Mouse (Mus musculus) midbrain, embryonic 11.5 days (tissue): ENCODE data around the gene Ehd4. TPM values are rescaled to one million over a fixed set of nuclear protein-coding genes. Genes with fewer than 3 reads are reported as not detected.

Experiments
- ATAC-seq: fragments of 200-750 bp; cut with Nextera tagmentation; 2 replicates; pipeline ENCODE4 v1.8.0; 2017; ENCODE audit warnings: moderate TSS enrichment, moderate library complexity; ENCODE audit not compliant: low FRiP score
- DNase-seq: peaks from one replicate; pipeline ENCODE4 v3.0.0; 2015; ENCODE audit warnings: low spot score; ENCODE audit errors: missing footprints
- H3K27ac ChIP-seq: fragments of 300-500 bp; sonication (generic); 2 replicates; pipeline ENCODE4 v1.5.1; 2014; ENCODE audit warnings: low read depth, low read length
- H3K27me3 ChIP-seq: fragments of 300-500 bp; sonication (generic); 2 replicates; pipeline ENCODE4 v1.6.1; 2014; ENCODE audit warnings: mild to moderate bottlenecking, low read length, moderate library complexity, mixed read lengths; ENCODE audit not compliant: control insufficient read depth, insufficient read depth
- H3K36me3 ChIP-seq: fragments of 300-500 bp; sonication (generic); 2 replicates; pipeline ENCODE4 v1.6.1; 2014; ENCODE audit warnings: mild to moderate bottlenecking, low read length, moderate library complexity, mixed read lengths; ENCODE audit not compliant: control insufficient read depth, insufficient read depth
- H3K4me1 ChIP-seq: fragments of 300-500 bp; sonication (generic); 2 replicates; pipeline ENCODE4 v1.6.1; 2014; ENCODE audit warnings: low read length; ENCODE audit not compliant: control insufficient read depth, insufficient read depth
- H3K4me2 ChIP-seq: fragments of 300-500 bp; sonication (generic); 2 replicates; pipeline ENCODE4 v1.6.1; 2014; ENCODE audit warnings: mild to moderate bottlenecking, moderate library complexity
- H3K4me3 ChIP-seq: fragments of 300-500 bp; sonication (generic); 2 replicates; pipeline ENCODE4 v1.5.1; 2014; ENCODE audit warnings: low read depth, low read length
- H3K9ac ChIP-seq: fragments of 300-500 bp; sonication (generic); 2 replicates; pipeline ENCODE4 v1.6.1; 2014; ENCODE audit warnings: low read length
- H3K9me3 ChIP-seq: fragments of 300-500 bp; sonication (generic); 2 replicates; pipeline ENCODE4 v1.6.1; 2016; ENCODE audit warnings: low read length; ENCODE audit not compliant: control insufficient read depth
- WGBS: fragments of 180-500 bp; shearing (Covaris S2); extraction: QIAGEN DNeasy Blood & Tissue Kit; methylation state at CpG from one replicate; pipeline ENCODE4 v1.1.7; 2014; 5-methylcytosine and 5-hydroxymethylcytosine counted together
- polyA plus RNA-seq: library from polyadenylated mRNA; unstranded; fragments of >200 nt; fragmentation: Nextera tagmentation; extraction: Ambion mirVana; gene quantifications from 2 replicates; pipeline ENCODE4 v1.2.1, GENCODE M21; 2014

Gene Ehd4
- polyA plus RNA-seq, 1 experiment from 2014 or later, result 10.2 TPM

DNA sequence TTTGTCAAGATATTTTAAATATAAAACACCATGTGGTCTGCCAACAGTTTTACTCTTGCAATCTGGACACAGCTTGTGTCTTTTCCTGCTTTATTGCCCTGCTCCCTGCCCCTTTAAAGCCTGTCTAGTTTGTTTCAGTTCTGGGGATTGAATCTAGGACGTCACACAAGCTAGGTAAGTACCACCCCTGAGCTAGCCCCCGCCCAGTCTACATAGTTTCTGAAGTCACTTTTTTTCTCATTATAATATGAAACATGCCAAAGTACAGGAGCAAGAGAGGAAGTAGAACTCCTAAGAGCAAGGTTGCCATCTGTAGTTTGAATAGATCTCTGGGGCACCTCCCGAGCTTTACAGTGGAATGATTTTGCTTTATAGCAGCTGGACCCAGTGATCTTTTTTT, 3.8 kb downstream of the Ehd4 start:
- Histone ChIP-seq H3K27ac (no peak overlapping the region), H3K4me3 (no peak overlapping the region), H3K36me3 (no peaks in the 10 kb centered on the region), H3K9ac (no peak overlapping the region), H3K4me1 (peaks cover 6% of the 10 kb centered on the region; the same call in 1 of the 2 replicates), H3K9me3 (no peaks in the 10 kb centered on the region), H3K27me3 (no peaks in the 10 kb centered on the region), H3K4me2 (no peak overlapping the region)
- 90% methylated on average over 3 of the region's 3 CpGs for WGBS
- ATAC-seq (no peak), DNase-seq (peak; percentile 31)

DNA sequence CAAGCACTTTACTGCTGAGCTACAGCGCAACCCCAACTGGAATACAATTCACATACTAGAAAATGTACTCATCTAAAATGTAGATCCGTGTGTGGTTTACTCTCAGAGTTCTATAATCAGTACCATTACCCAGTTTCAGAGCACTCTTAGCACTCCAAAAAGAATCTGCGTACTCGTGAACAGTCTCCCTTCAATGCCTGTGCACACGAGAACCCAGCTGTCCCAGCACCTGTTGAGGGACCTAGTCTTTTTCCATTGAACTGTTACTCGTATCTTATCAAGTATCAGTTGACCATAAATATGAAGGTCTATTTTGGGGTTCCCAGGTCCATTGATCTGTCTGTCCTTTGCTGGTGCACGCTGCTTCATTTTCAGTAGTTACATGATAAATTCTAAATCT, 4.8 kb downstream of the Ehd4 start:
- DNase-seq (no peak), ATAC-seq (no peak)
- Histone ChIP-seq H3K27ac (no peak overlapping the region), H3K9me3 (no peaks in the 10 kb centered on the region), H3K4me1 (0 out of 2 replicates have a peak, but pooled peaks cover 4% of the 10 kb centered on the region), H3K4me2 (no peak overlapping the region), H3K36me3 (no peaks in the 10 kb centered on the region), H3K4me3 (no peak overlapping the region), H3K27me3 (no peaks in the 10 kb centered on the region), H3K9ac (no peak overlapping the region)
- WGBS, result 88% methylated on average over 7 of the region's 7 CpGs

DNA sequence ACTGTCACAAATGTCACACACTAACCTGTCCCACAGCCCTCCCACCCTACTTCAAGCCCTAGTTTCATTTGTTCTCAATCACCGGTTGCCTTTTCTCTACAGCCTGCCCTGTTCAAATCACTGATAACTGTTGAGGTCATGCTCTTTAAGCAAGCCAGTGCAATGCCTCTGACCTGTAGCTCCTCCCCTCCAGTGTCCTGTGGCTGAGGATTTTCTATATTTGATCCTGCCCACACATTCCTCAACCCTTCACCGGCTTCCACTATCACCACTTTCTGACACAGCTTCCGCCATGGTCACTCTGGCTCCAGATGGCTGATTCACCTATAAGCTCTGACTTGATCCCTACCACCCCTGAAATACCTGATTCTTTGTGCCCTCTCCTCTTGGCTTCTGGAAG, 6.4 kb downstream of the Ehd4 start:
- no peak overlapping the region for H3K27ac ChIP-seq
- DNase-seq (peak; percentile 51), ATAC-seq (no peak)
- no peak overlapping the region for H3K4me3 ChIP-seq
- no peaks in the 10 kb centered on the region for H3K4me1 ChIP-seq
- H3K27me3 ChIP-seq, result no peaks in the 10 kb centered on the region
- no peaks in the 10 kb centered on the region for H3K36me3 ChIP-seq
- H3K9me3 ChIP-seq, result no peaks in the 10 kb centered on the region
- WGBS, result 93% methylated on average over 3 of the region's 3 CpGs
- no peak overlapping the region for H3K4me2 ChIP-seq
- no peak overlapping the region for H3K9ac ChIP-seq

DNA sequence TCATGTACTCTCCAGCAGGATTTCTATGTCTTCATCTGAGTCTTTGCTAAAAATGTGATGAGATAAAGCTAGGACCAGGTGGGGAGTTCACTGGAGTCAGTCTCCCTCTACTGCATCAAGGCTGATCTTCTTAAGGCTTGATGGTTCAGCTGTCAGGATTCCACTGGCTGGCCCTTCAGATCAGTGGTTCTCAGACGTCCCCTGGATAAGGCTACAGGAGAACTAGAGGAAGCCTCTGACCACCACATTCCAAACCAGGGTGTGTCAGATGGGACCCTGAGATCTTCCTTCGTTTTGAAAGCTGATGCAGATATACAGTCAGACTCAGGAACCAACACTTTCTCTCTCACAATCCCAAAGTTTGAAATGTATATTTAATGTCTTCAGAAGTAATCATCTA, 7.0 kb downstream of the Ehd4 start:
- DNase-seq (peak; percentile 41), ATAC-seq (no peak)
- Histone ChIP-seq H3K27ac (no peak overlapping the region), H3K4me3 (no peak overlapping the region), H3K9ac (no peak overlapping the region), H3K4me1 (no peaks in the 10 kb centered on the region), H3K27me3 (no peaks in the 10 kb centered on the region), H3K36me3 (no peaks in the 10 kb centered on the region), H3K4me2 (no peak overlapping the region), H3K9me3 (no peaks in the 10 kb centered on the region)
- WGBS, result 57% methylated on average over 2 of the region's 2 CpGs

DNA sequence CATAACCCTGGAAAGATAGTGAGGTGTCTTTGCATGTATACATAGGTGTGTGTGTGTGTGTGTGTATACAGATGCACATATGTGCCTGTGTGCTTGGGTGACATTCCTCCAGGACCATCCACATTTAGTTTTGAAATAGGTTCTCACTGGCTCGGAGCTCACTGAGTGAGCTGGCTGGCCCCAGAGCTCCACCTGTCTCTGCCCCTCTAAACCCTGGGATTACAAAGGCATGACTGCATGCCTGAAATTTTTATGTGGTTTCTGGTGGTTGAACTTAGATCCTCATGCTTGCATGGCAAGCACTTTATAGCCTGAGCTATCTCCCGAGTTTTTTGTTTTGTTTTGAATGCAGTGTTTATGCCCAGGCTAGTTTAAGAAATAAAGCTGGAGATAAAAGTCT, 7.9 kb downstream of the Ehd4 start:
- ATAC-seq (no peak), DNase-seq (peak; percentile 41)
- no peak overlapping the region for H3K9ac ChIP-seq
- H3K27ac ChIP-seq, result no peak overlapping the region
- H3K27me3 ChIP-seq, result no peaks in the 10 kb centered on the region
- 87% methylated on average over 2 of the region's 2 CpGs for WGBS
- no peaks in the 10 kb centered on the region for H3K4me1 ChIP-seq
- no peak overlapping the region for H3K4me2 ChIP-seq
- no peaks in the 10 kb centered on the region for H3K36me3 ChIP-seq
- no peak overlapping the region for H3K4me3 ChIP-seq
- H3K9me3 ChIP-seq, result no peaks in the 10 kb centered on the region

DNA sequence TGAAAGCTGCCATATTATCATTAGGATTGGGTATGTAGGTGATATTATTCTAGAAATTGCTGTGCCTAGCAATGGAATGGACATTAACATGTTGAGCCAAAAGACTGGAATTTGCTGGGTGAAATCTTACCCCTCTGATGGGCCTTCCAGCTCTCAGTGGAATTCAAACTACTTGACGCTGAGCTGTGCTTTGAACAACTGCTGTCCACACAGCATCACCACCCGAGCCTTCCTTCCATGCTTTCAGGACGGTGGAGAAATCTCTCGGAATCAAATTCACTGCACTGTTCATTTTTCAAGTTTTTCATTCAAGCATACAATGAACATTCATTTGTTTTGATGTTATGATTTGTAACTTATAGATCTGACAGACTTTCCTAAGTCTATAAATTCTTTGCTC, 10.0 kb downstream of the Ehd4 start:
- no peak overlapping the region for H3K4me2 ChIP-seq
- no peak overlapping the region for H3K9ac ChIP-seq
- 89% methylated on average over 4 of the region's 4 CpGs for WGBS
- no peaks in the 10 kb centered on the region for H3K9me3 ChIP-seq
- no peak overlapping the region for H3K27ac ChIP-seq
- peak; percentile 49 for DNase-seq
- no peak for ATAC-seq
- H3K36me3 ChIP-seq, result no peaks in the 10 kb centered on the region
- H3K27me3 ChIP-seq, result no peaks in the 10 kb centered on the region
- H3K4me3 ChIP-seq, result no peak overlapping the region
- no peaks in the 10 kb centered on the region for H3K4me1 ChIP-seq

DNA sequence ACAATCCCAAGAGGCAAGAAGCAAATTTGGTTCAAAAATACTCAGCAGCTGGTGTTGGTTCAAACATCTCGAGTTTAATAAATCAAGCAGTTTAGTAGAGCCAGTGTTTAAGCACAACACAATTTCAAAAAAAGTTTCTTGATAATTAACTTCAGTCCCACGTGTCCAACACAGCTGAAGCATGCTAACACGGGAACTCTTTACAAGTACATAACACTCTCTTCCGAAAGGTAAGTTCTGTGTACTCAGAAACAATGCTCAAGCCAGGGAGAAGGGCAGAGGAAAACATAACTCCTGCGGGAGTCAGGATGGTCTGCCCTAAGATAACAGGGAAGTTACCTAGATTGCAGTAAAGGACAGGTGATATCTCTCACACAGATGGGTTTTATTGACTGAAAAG, 12.1 kb downstream of the Ehd4 start:
- DNase-seq, result peak; percentile 54
- Histone ChIP-seq H3K36me3 (no peaks in the 10 kb centered on the region), H3K9me3 (no peaks in the 10 kb centered on the region), H3K27ac (no peak overlapping the region), H3K4me2 (no peak overlapping the region), H3K27me3 (no peaks in the 10 kb centered on the region), H3K4me1 (no peaks in the 10 kb centered on the region), H3K9ac (no peak overlapping the region), H3K4me3 (no peak overlapping the region)
- 86% methylated on average over 5 of the region's 5 CpGs for WGBS
- ATAC-seq, result no peak

DNA sequence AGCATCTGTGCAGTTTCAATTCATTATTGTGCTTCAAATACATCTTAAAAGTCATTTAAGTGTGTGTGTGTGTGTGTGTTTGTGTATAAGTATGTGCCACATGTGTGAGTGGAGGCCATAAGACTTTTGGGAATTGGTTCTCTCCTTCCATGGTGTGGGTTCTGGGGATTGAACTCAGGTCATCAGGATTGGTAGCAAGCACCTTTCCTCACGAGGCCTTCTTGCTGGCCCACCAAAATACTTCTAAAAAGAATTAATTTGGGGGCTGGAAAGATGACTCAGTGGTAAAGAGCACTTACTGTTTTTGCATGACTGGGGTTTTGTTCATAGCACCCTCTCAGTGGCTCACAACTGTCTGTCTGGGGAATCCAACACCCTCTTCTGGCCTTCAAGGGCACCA, 12.7 kb downstream of the Ehd4 start:
- WGBS, result 90% methylated on average over 1 of the region's 1 CpGs
- H3K27ac ChIP-seq, result no peak overlapping the region
- H3K27me3 ChIP-seq, result no peaks in the 10 kb centered on the region
- no peaks in the 10 kb centered on the region for H3K9me3 ChIP-seq
- no peaks in the 10 kb centered on the region for H3K36me3 ChIP-seq
- ATAC-seq, result no peak
- H3K4me1 ChIP-seq, result no peaks in the 10 kb centered on the region
- H3K4me2 ChIP-seq, result no peak overlapping the region
- H3K9ac ChIP-seq, result no peak overlapping the region
- peak; percentile 69 for DNase-seq
- H3K4me3 ChIP-seq, result no peak overlapping the region

DNA sequence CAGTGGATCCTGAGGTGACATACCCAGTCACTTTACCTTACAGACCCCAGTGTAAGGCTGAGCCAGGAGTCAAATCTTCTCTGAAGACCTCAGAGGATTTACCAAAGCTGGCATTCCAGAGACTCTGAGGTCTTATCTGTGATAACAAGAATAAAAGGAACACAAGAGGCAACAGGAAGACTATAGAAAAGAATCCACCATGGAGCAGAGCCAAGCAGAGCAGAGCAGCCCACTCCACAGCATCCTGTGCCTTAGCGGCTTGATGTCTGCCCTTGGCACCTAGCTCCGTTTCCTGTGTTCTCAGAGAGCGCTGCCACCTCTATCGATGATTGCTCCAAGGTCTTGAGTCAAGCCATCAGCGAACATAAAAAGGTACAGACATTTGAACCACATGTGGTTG, 14.1 kb downstream of the Ehd4 start:
- 89% methylated on average over 5 of the region's 5 CpGs for WGBS
- no peaks in the 10 kb centered on the region for H3K36me3 ChIP-seq
- DNase-seq, result peak; percentile 49
- H3K9me3 ChIP-seq, result no peaks in the 10 kb centered on the region
- H3K4me1 ChIP-seq, result no peaks in the 10 kb centered on the region
- no peak overlapping the region for H3K27ac ChIP-seq
- H3K27me3 ChIP-seq, result no peaks in the 10 kb centered on the region
- ATAC-seq, result no peak
- H3K4me2 ChIP-seq, result no peak overlapping the region
- no peak overlapping the region for H3K9ac ChIP-seq
- H3K4me3 ChIP-seq, result no peak overlapping the region

DNA sequence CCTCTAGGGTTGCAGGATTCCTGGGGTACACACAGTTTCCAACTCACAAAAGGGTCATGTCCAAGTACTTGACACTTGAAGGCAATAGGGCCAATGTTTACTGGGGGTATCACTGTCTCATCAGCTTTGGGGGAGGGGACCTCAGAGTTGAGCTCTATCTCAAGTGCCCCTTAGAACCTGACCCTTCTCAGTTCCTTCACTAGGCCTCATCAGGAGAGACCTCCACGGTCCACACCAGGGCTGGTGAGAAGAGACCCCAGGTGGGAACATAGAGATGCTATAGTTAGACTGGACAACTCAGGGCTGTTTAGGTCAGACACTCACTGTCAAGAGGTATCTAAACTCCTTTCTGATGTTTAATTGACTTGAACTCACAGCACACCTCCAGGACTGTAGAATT, 15.3 kb downstream of the Ehd4 start:
- Histone ChIP-seq H3K4me1 (no peaks in the 10 kb centered on the region), H3K9ac (no peak overlapping the region), H3K27ac (no peak overlapping the region), H3K9me3 (no peaks in the 10 kb centered on the region), H3K36me3 (no peaks in the 10 kb centered on the region), H3K4me2 (no peak overlapping the region), H3K4me3 (no peak overlapping the region), H3K27me3 (no peaks in the 10 kb centered on the region)
- WGBS, result 94% methylated on average over 1 of the region's 1 CpGs
- DNase-seq (peak; percentile 28), ATAC-seq (no peak)
